Mouse (Mus musculus) splenic B cell, adult 2 months (primary cell): ENCODE results near the gene Smarcd3.

Experiments used
- DNase-seq: peaks from one replicate; pipeline ENCODE4 v3.0.0-alpha.2; 2011; ENCODE audit warnings: low read depth, low spot score
- H3K27me3 ChIP-seq: 2 replicates; pipeline ENCODE4 v1.6.1; 2012; ENCODE audit warnings: mild to moderate bottlenecking, low read length, moderate library complexity, mixed read lengths; ENCODE audit not compliant: control insufficient read depth, poor library complexity, insufficient read depth, severe bottlenecking
- H3K36me3 ChIP-seq: 2 replicates; pipeline ENCODE4 v1.6.1; 2012; ENCODE audit warnings: mild to moderate bottlenecking, low read length, moderate library complexity, mixed read lengths; ENCODE audit not compliant: control insufficient read depth, poor library complexity, insufficient read depth, severe bottlenecking

The Smarcd3 gene

GRCm38 (mm10) chr5:24605321-24605979 is 18.8 kb downstream of the Smarcd3 start:
- Histone ChIP-seq H3K27me3 (no peaks in the 10 kb centered on the region), H3K36me3 (no peaks in the 10 kb centered on the region)
- no peak for DNase-seq

- DNase-seq, result no peak
- Histone ChIP-seq H3K36me3 (no peaks in the 10 kb centered on the region), H3K27me3 (no peaks in the 10 kb centered on the region)
Observed at GRCm38 (mm10) chr5:24604656-24605100, 19.5 kb downstream of the Smarcd3 start.

- no peak for DNase-seq
- H3K27me3 ChIP-seq, result no peaks in the 10 kb centered on the region
- H3K36me3 ChIP-seq, result no peaks in the 10 kb centered on the region
Observed at GRCm38 (mm10) chr5:24604080-24604655, 20.0 kb downstream of the Smarcd3 start.

- Histone ChIP-seq H3K36me3 (no peaks in the 10 kb centered on the region), H3K27me3 (no peaks in the 10 kb centered on the region)
- DNase-seq, result no peak
Observed at GRCm38 (mm10) chr5:24603431-24604010, 20.7 kb downstream of the Smarcd3 start.

- Histone ChIP-seq H3K36me3 (no peaks in the 10 kb centered on the region), H3K27me3 (no peaks in the 10 kb centered on the region)
- no peak for DNase-seq
Observed at GRCm38 (mm10) chr5:24602751-24603343, 21.4 kb downstream of the Smarcd3 start.

- H3K36me3 ChIP-seq, result no peaks in the 10 kb centered on the region
- DNase-seq, result peak; percentile 38
- H3K27me3 ChIP-seq, result no peaks in the 10 kb centered on the region
Observed at GRCm38 (mm10) chr5:24601911-24602750, 22.1 kb downstream of the Smarcd3 start.

GRCm38 (mm10) chr5:24601071-24601835 is 23.0 kb downstream of the Smarcd3 start:
- H3K36me3 ChIP-seq, result no peaks in the 10 kb centered on the region
- no peaks in the 10 kb centered on the region for H3K27me3 ChIP-seq
- no peak for DNase-seq

GRCm38 (mm10) chr5:24600236-24600635 is 24.0 kb downstream of the Smarcd3 start:
- no peaks in the 10 kb centered on the region for H3K36me3 ChIP-seq
- no peaks in the 10 kb centered on the region for H3K27me3 ChIP-seq
- no peak for DNase-seq

GRCm38 (mm10) chr5:24599137-24599536 is 25.1 kb downstream of the Smarcd3 start:
- no peak for DNase-seq
- H3K36me3 ChIP-seq, result no peaks in the 10 kb centered on the region
- no peaks in the 10 kb centered on the region for H3K27me3 ChIP-seq

GRCm38 (mm10) chr5:24598570-24599006 is 25.6 kb downstream of the Smarcd3 start:
- no peaks in the 10 kb centered on the region for H3K36me3 ChIP-seq
- peak; percentile 70 for DNase-seq
- no peaks in the 10 kb centered on the region for H3K27me3 ChIP-seq

- Histone ChIP-seq H3K27me3 (no peaks in the 10 kb centered on the region), H3K36me3 (no peaks in the 10 kb centered on the region)
- no peak for DNase-seq
Observed at GRCm38 (mm10) chr5:24597901-24598569, 26.2 kb downstream of the Smarcd3 start.

- peak; percentile 92 for DNase-seq
- no peaks in the 10 kb centered on the region for H3K27me3 ChIP-seq
Observed at GRCm38 (mm10) chr5:24597221-24597728, 26.9 kb downstream of the Smarcd3 start.

GRCm38 (mm10) chr5:24596519-24597171 is 27.6 kb downstream of the Smarcd3 start:
- Histone ChIP-seq H3K27me3 (no peaks in the 10 kb centered on the region), H3K36me3 (no peaks in the 10 kb centered on the region)
- peak; percentile 50 for DNase-seq

More at GRCm38 (mm10) chr5:24597221-24597728, 26.9 kb downstream of the Smarcd3 start:
- no peaks in the 10 kb centered on the region for H3K36me3 ChIP-seq
